Mouse (Mus musculus): ENCODE measurements around the gene Dohh. TPM values are rescaled to one million over a fixed set of nuclear protein-coding genes. Genes with fewer than 3 reads are reported as not detected.

Dohh gene
- polyA plus RNA-seq, 1 experiment: 113 TPM

DNA sequence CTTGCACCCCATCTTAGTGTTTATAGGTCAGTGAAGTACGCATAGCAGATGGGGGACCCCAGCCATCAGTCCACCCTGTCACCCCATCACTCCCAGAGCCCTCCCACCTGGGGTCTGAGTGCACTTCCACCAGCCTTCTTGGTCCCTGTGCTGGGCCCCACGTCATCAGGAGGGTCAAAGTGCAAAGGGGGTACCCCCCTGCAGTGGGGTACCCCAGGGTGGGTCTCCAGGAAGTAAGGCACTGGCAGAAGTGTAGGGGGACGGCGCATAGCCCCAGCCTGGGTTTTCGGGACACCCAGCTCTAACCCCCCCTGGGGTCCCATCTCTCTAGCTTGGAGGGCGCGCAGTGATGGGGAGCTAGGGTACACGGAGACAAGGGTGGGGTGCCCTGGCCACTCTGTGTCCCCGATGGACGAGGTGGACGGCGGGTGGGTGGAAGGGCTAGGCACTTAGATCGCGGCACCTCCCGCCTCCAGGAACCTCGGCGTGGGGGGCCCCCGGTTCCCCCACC, 15.6 kb downstream of the Dohh start:
- TF ChIP-seq CTCF (IDR thresholded peaks at IDR 0.05; ENCODE audit: extremely low read depth, insufficient read length, insufficient replicate concordance, low read depth, low read length) (no peak), POLR2A (IDR thresholded peaks at IDR 0.05; ENCODE audit: low read depth, low read length) (no peak)
- peaks cover 14% of the 10 kb centered on the region for H3K4me1 ChIP-seq (ENCODE audit: control insufficient read depth, insufficient read depth, insufficient read length, low read length)
- peaks cover 25% of the 10 kb centered on the region for H3K36me3 ChIP-seq (ENCODE audit: control insufficient read depth, insufficient read depth, low read length)
- H3K4me3 ChIP-seq (ENCODE audit: low read depth, low read length): no peak overlapping the region
- no peak overlapping the region for H3K27ac ChIP-seq (ENCODE audit: insufficient read depth, low read depth, low read length)
- WGBS: 90% methylated on average over 18 of the region's 18 CpGs
- no peaks in the 10 kb centered on the region for H3K27me3 ChIP-seq (ENCODE audit: control insufficient read depth, insufficient read depth, low read length)

DNA sequence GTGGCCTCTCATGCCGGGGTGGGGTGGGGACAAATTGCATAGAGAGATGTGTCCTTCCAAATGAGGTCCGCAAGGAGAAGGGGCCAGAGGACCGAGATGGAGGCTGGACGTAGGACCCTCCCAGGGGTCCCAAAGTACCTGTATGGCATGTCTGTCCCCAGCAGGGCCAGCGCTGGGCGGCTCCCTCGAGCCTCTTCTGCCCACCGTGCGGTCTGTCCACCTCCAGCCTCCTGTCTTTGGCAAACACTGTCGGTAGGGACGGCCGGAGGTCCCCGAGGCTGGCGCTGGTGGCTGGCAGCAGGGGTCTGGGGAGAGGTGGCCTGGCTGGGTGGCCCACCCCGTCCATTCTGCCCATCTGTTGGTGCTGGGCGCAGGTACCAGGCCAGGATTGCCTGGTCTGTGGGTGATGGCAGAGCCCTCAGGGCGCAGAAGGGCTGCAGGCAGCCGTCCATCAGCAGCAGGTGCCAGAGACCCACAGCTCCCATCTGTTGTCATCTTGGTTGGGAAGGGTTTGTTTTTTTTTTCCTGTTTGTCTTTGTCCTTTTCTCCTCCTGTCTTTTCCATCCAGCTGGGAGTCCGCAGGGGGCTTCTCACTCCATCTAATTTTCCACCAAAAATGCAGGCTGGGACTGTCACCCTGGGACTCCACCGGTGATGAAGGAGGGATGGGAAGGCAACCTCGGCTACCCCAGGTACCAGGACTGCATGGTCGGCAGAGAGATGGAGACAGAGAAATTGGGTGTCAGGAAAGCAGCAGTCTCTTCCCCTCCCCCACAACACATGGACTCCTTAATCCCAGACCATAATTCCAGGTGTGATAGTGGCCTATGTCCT, 16.4 kb downstream of the Dohh start:
- H3K36me3 ChIP-seq (ENCODE audit: control insufficient read depth, insufficient read depth, low read length): peaks cover 20% of the 10 kb centered on the region
- TF ChIP-seq POLR2A (IDR thresholded peaks at IDR 0.05; ENCODE audit: low read depth, low read length) (no peak), CTCF (IDR thresholded peaks at IDR 0.05; ENCODE audit: extremely low read depth, insufficient read length, insufficient replicate concordance, low read depth, low read length) (no peak)
- H3K27ac ChIP-seq (ENCODE audit: insufficient read depth, low read depth, low read length): no peak overlapping the region
- no peaks in the 10 kb centered on the region for H3K27me3 ChIP-seq (ENCODE audit: control insufficient read depth, insufficient read depth, low read length)
- no peak overlapping the region for H3K4me3 ChIP-seq (ENCODE audit: low read depth, low read length)
- peaks cover 16% of the 10 kb centered on the region for H3K4me1 ChIP-seq (ENCODE audit: control insufficient read depth, insufficient read depth, insufficient read length, low read length)
- WGBS: 82% methylated on average over 22 of the region's 22 CpGs

DNA sequence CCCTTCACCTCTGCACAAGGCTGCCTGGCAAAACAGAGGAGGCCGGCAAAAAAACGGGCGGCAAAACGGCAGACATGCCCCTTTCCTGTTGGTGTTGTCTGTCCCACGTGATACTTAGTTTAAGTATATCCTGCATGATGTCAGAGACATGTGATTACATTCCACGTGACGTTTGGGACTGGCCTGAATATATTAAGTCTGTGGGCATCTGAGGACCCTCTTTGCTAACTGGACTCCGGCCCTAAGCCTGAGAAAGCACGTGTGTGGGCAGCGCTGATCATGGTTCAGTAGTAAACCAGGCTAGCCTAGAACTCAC, 16.9 kb downstream of the Dohh start:
- 73% methylated on average over 10 of the region's 10 CpGs for WGBS
- TF ChIP-seq CTCF (IDR thresholded peaks at IDR 0.05; ENCODE audit: extremely low read depth, insufficient read length, insufficient replicate concordance, low read depth, low read length): no peak
- TF ChIP-seq POLR2A (IDR thresholded peaks at IDR 0.05; ENCODE audit: low read depth, low read length): no peak
- no peak overlapping the region for H3K27ac ChIP-seq (ENCODE audit: insufficient read depth, low read depth, low read length)

DNA sequence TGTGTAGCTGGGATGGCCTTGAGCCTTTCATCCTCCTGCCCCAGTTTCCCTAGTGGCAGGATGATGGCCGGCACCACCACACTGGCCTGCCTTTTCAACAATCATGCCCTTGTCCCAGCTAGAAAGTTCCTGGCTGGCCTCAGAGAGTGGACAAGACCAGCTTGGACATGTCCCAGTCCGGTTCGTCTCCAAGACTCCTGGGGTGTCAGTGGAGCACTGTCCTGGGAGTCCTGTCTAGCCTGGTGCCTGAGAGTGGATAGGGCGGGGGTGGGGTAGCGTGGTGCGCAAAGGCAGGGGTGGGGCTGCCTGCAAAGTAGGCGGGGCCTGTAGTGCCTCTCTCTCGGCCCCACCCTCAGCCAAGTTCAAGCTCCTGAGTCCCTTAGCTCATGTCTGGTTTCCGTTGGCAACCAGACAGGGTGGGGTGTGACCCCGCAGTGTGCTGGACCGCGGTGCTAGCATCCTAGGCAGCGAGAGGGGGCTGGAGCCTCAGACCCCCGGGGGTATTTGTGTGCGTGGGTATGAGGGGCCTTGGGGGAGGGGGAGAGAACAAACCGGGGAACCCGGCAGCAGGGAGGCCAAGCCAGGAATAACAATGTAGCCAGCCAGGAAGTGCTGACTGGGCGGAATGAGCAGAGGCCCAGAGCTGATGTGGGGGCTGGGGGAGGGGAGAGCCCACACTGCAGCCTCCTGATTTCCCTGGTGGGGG, 17.4 kb downstream of the Dohh start:
- Histone ChIP-seq H3K27ac (ENCODE audit: insufficient read depth, low read depth, low read length) (no peak overlapping the region), H3K4me1 (ENCODE audit: control insufficient read depth, insufficient read depth, insufficient read length, low read length) (peaks cover 17% of the 10 kb centered on the region), H3K36me3 (ENCODE audit: control insufficient read depth, insufficient read depth, low read length) (peaks cover 10% of the 10 kb centered on the region), H3K4me3 (ENCODE audit: low read depth, low read length) (0 out of 2 replicates have a peak overlapping the region, but pooled peaks have one; percentile 10), H3K27me3 (ENCODE audit: control insufficient read depth, insufficient read depth, low read length) (no peaks in the 10 kb centered on the region)
- 35% methylated on average over 18 of the region's 18 CpGs for WGBS
- TF ChIP-seq CTCF (IDR thresholded peaks at IDR 0.05; ENCODE audit: extremely low read depth, insufficient read length, insufficient replicate concordance, low read depth, low read length) (no peak), POLR2A (IDR thresholded peaks at IDR 0.05; ENCODE audit: low read depth, low read length) (no peak)

More for the DNA sequence above, 16.9 kb downstream of the Dohh start:
- Histone ChIP-seq H3K4me1 (ENCODE audit: control insufficient read depth, insufficient read depth, insufficient read length, low read length) (peaks cover 17% of the 10 kb centered on the region), H3K36me3 (ENCODE audit: control insufficient read depth, insufficient read depth, low read length) (peaks cover 15% of the 10 kb centered on the region), H3K4me3 (ENCODE audit: low read depth, low read length) (no peak overlapping the region), H3K27me3 (ENCODE audit: control insufficient read depth, insufficient read depth, low read length) (no peaks in the 10 kb centered on the region)

DNA sequence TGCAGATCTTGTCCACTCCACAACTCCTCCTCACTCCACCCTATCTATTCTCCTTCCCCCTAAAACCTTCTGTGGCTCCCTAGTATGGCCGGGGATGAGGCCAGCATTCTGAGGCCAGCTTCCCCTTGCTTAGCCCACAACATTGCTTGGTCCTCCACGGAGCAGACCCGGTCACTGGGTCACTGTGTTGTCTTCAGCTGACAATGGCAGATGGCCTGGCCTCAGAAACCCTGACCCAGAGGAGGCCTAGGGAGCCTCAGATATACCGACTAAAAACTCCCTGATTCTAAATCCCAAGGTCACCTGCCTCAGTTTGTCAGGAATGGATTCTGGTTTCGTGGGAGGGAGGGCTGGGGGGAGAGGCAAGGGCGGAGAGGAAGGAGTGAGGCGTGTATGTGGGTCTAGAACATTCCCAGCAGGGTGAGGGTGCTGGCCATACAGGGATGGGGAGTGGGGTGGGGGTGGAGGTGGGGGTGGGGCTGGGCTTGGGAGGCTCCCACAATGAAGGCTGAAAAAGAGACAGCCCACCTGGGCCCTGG, 18.1 kb downstream of the Dohh start:
- no peak overlapping the region for H3K27ac ChIP-seq (ENCODE audit: insufficient read depth, low read depth, low read length)
- no peak overlapping the region for H3K4me3 ChIP-seq (ENCODE audit: low read depth, low read length)
- peaks cover 20% of the 10 kb centered on the region for H3K4me1 ChIP-seq (ENCODE audit: control insufficient read depth, insufficient read depth, insufficient read length, low read length)
- TF ChIP-seq POLR2A (IDR thresholded peaks at IDR 0.05; ENCODE audit: low read depth, low read length) (no peak), CTCF (IDR thresholded peaks at IDR 0.05; ENCODE audit: extremely low read depth, insufficient read length, insufficient replicate concordance, low read depth, low read length) (no peak)
- H3K27me3 ChIP-seq (ENCODE audit: control insufficient read depth, insufficient read depth, low read length): no peaks in the 10 kb centered on the region
- H3K36me3 ChIP-seq (ENCODE audit: control insufficient read depth, insufficient read depth, low read length): peaks cover 12% of the 10 kb centered on the region
- WGBS: 72% methylated on average over 7 of the region's 7 CpGs

DNA sequence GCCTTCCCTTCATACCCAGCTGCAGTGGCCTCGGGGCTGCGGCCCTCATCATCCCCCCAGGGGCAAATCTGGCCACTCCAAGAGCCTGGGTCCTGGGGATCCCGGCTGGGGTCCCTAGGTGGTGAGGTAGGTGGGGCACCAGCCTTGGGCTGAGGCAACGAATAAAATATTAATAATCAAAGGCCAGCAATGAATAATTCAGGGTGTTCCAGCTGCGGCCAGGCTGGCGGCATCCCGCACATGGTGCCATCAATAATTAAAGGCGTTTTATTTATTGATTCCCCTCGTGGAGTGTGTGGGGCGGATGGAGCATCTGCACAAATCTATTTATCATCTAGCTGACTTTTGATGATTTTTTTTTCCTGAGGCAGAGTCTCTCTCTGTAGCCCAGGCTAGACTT, 19.3 kb downstream of the Dohh start:
- 83% methylated on average over 10 of the region's 10 CpGs for WGBS
- H3K4me1 ChIP-seq (ENCODE audit: control insufficient read depth, insufficient read depth, insufficient read length, low read length): peaks cover 29% of the 10 kb centered on the region
- TF ChIP-seq CTCF (IDR thresholded peaks at IDR 0.05; ENCODE audit: extremely low read depth, insufficient read length, insufficient replicate concordance, low read depth, low read length): no peak
- TF ChIP-seq POLR2A (IDR thresholded peaks at IDR 0.05; ENCODE audit: low read depth, low read length): no peak

DNA sequence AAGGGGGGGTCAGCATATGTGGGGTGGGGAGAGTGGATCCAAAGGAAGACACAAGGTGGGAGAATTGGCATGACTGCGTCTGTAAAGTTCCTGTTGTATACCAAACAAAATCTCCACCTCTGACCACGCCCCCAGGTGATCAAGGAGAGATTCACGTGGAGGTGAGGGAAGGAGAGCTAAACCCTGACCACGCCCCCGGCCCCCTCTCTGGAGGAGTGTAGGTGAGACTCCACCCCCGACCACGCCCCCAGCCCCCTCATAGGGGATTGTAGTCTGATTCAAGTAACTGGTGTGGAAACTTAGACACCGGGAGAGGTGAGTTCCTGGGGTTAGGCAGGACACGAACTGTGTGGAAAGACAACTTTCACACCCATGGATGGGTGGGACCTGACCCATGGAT, 19.9 kb downstream of the Dohh start:
- no peak overlapping the region for H3K27ac ChIP-seq (ENCODE audit: insufficient read depth, low read depth, low read length)
- no peak for TF ChIP-seq CTCF (IDR thresholded peaks at IDR 0.05; ENCODE audit: extremely low read depth, insufficient read length, insufficient replicate concordance, low read depth, low read length)
- TF ChIP-seq POLR2A (IDR thresholded peaks at IDR 0.05; ENCODE audit: low read depth, low read length): no peak
- 51% methylated on average over 9 of the region's 9 CpGs for WGBS

More for the DNA sequence above, 19.3 kb downstream of the Dohh start:
- Histone ChIP-seq H3K36me3 (ENCODE audit: control insufficient read depth, insufficient read depth, low read length) (peaks cover 12% of the 10 kb centered on the region), H3K27ac (ENCODE audit: insufficient read depth, low read depth, low read length) (no peak overlapping the region), H3K27me3 (ENCODE audit: control insufficient read depth, insufficient read depth, low read length) (no peaks in the 10 kb centered on the region), H3K4me3 (ENCODE audit: low read depth, low read length) (no peak overlapping the region)

More for the DNA sequence above, 19.9 kb downstream of the Dohh start:
- Histone ChIP-seq H3K4me1 (ENCODE audit: control insufficient read depth, insufficient read depth, insufficient read length, low read length) (peaks cover 35% of the 10 kb centered on the region), H3K36me3 (ENCODE audit: control insufficient read depth, insufficient read depth, low read length) (peaks cover 12% of the 10 kb centered on the region), H3K4me3 (ENCODE audit: low read depth, low read length) (no peak overlapping the region), H3K27me3 (ENCODE audit: control insufficient read depth, insufficient read depth, low read length) (no peaks in the 10 kb centered on the region)

All from small intestine, adult 2 months (tissue).